Mouse (Mus musculus): Measurements from ENCODE around the gene Celf6.

- no peak for TF ChIP-seq CTCF (IDR thresholded peaks at IDR 0.05; ENCODE audit: borderline replicate concordance, insufficient read depth, low read length)
- TF ChIP-seq POLR2A (IDR thresholded peaks at IDR 0.05; ENCODE audit: low read depth, low read length) = no peak
These were observed 63.6 kb downstream of the Celf6 start for GRCm38 (mm10) chr9:59641320-59641719.
